Mouse (Mus musculus): ENCODE data around the gene Pop7. TPM values are rescaled to one million over a fixed set of nuclear protein-coding genes. Genes with fewer than 3 reads are reported as not detected.

The Pop7 gene
- polyA plus RNA-seq, 1 experiment from 2014 or later = 65.4 TPM

DNA sequence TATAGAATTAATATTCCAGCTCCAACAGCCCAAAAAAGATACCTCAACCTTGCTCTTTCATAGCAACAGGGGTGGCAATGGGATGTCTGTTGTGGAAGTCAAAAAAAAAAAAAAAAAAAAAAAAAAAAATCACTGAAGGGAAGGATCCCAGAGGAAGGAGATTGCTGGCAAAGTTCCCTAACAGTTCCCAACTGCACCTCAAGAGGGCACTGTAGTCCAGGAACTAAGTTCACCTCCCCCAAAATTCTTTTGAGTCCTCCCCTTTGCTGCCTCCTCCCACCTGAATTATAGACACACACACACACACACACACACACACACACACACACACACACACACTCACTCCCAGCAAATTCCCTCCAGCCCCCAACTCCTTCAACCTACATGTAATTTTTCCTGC is 21.2 kb downstream of the Pop7 start:
- H3K27ac ChIP-seq = no peak overlapping the region
- no peak overlapping the region for H3K4me2 ChIP-seq (replicated peaks)
- peaks cover 12% of the 10 kb centered on the region for H3K4me1 ChIP-seq
- no peak for ATAC-seq (ENCODE audit: low FRiP score, low read depth)
- no peaks in the 10 kb centered on the region for H3K36me3 ChIP-seq
- peaks cover 4% of the 10 kb centered on the region; the same call in 1 of the 2 replicates for H3K27me3 ChIP-seq (replicated peaks)
- H3K9ac ChIP-seq = no peak overlapping the region
- no peaks in the 10 kb centered on the region for H3K9me3 ChIP-seq
- H3K4me3 ChIP-seq = no peak overlapping the region

DNA sequence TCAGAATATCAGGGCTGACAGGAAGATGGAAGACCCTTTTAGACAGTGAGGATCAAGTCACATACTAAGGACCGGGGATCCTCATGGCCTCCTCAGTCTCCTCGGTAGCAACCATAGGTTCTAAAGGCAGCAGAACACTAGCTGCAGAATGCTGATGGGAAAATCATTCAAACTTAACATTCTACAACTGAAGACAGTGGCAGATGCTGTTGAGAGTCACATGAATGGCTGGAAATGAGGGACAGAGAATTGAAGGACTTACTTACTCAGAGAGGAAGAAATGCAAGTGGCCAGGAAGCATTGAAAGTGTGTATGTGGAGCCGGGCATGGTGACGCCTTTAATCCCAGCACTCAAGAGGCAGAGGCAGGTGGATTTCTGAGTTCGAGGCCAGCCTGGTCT is 25.4 kb downstream of the Pop7 start, which contains the start of gene Zan:
Zan (minus strand) TSS at position 101 of the 400 bp plus-strand sequence.
- no peak within 1 kb of the TSS for H3K9ac ChIP-seq
- no peak within 1 kb of the TSS for H3K4me3 ChIP-seq
- no peak within 1 kb of the TSS for H3K27ac ChIP-seq
- no peaks in the 10 kb centered on the region for H3K9me3 ChIP-seq
- no peaks in the 10 kb centered on the region for H3K4me1 ChIP-seq
- no peaks in the 10 kb centered on the region for H3K36me3 ChIP-seq
- WGBS = 88% methylated on average over 5 of the region's 5 CpGs
- no peak for ATAC-seq (ENCODE audit: low FRiP score, low read depth)
- no peak within 1 kb of the TSS for H3K4me2 ChIP-seq (replicated peaks)
- no peaks in the 10 kb centered on the region for H3K27me3 ChIP-seq (replicated peaks)

DNA sequence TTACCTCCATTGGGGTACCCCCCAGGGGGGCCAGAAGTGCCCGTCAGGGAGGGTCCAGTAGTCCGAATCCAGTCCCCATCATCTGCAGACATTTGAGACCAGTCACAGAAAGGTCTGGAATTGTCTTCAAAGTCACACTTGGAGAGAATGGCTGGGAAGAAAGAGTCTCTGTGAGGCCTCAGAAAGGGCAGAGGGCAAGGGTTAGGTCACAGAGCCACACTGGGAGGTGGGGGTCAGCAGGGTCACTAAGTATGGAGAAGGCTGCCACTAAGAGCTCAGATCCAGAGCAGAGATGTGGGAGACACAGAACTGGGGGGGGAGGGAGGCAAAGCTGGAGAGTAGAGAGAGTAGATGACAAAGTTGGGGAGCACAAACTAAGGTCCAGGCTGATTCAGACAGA is 28.0 kb downstream of the Pop7 start:
- H3K36me3 ChIP-seq = no peaks in the 10 kb centered on the region
- H3K9ac ChIP-seq = no peak overlapping the region
- H3K9me3 ChIP-seq = no peaks in the 10 kb centered on the region
- H3K4me1 ChIP-seq = no peaks in the 10 kb centered on the region
- no peak for ATAC-seq (ENCODE audit: low FRiP score, low read depth)
- no peak overlapping the region for H3K4me3 ChIP-seq
- 21% methylated on average over 2 of the region's 2 CpGs for WGBS
- no peak overlapping the region for H3K27ac ChIP-seq
- H3K4me2 ChIP-seq (replicated peaks) = no peak overlapping the region
- no peaks in the 10 kb centered on the region for H3K27me3 ChIP-seq (replicated peaks)

DNA sequence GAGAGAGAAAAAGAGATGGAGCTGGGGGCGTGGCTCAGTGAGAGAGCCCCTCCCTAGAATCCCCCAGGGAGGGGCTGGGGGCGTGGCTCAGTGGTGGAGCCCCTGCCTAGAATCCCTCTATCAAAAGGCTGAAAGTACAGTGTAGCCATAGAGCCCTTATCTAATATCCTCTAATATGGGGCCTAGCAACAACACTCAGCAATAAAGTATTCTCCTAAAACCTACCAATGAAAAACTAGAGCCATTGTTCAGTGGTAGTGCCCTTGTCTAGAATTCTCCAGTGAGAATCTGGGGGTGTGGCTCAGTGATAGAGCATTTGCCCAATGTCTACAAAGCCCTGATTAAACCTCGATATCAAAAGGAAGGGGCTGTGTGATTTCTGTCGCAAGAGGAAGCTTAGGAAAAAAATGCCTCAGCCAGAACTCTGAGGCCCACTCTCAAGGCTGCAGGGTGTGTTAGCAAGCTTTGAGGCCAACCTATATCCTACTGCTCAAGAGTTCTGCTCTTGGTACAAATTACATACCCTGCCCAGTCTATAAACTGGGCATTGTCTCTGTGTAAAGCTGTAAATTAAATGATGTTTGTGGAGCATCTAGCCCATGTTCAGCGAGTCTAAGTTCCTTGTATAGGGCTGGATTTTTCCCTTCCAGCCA is 29.9 kb downstream of the Pop7 start:
- Histone ChIP-seq H3K27ac (no peak overlapping the region), H3K9ac (no peak overlapping the region), H3K9me3 (no peaks in the 10 kb centered on the region), H3K27me3 (replicated peaks) (no peaks in the 10 kb centered on the region), H3K4me3 (no peak overlapping the region), H3K36me3 (no peaks in the 10 kb centered on the region), H3K4me1 (no peaks in the 10 kb centered on the region), H3K4me2 (replicated peaks) (no peak overlapping the region)
- ATAC-seq (ENCODE audit: low FRiP score, low read depth) = no peak
- 71% methylated on average over 5 of the region's 5 CpGs for WGBS

DNA sequence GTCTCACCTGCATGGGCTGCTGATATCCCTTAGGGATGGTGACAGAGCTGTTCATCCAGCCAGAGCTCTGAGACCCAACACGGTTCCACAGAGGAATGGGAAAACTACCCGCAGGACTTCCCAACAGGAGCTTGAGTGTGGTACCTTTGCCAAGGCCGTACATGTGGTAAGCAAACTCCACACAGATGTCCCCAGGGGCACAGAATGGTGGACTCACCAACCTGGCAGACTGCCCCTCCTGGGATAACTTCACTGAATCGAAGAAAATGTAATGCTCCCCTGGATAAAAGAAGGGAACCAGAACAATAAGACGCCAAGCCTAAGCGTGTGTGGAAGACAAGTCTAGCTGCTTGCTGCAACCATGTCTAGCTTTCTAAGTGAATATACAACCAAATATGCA is 35.4 kb downstream of the Pop7 start:
- H3K9ac ChIP-seq = no peak overlapping the region
- H3K27ac ChIP-seq = no peak overlapping the region
- H3K4me3 ChIP-seq = no peak overlapping the region
- no peaks in the 10 kb centered on the region for H3K4me1 ChIP-seq
- WGBS = 92% methylated on average over 6 of the region's 6 CpGs
- no peak for ATAC-seq (ENCODE audit: low FRiP score, low read depth)
- no peak overlapping the region for H3K4me2 ChIP-seq (replicated peaks)
- H3K36me3 ChIP-seq = no peaks in the 10 kb centered on the region
- 0 out of 2 replicates have a peak, but pooled peaks cover 3% of the 10 kb centered on the region for H3K9me3 ChIP-seq
- no peaks in the 10 kb centered on the region for H3K27me3 ChIP-seq (replicated peaks)

DNA sequence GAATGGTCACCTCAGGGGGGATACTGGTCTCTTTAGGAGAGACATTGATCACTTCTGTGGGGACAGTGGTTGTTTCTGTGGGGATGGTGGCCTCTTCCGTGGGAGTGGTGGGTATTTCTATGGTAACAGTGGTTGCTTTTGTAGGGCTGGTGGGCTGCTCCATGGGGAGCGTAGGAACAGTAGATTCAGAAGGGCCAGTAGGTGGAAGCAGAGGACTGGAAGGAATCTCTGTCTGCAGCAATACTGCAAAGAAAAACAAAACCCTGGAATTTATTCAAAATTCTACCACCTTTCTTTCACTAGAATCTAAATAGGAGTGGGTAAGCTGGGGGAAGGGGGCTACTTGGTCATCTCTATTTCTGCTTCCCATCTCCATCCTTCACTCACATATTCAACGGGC is 37.3 kb downstream of the Pop7 start:
- Histone ChIP-seq H3K9me3 (0 out of 2 replicates have a peak, but pooled peaks cover 3% of the 10 kb centered on the region), H3K9ac (no peak overlapping the region), H3K4me1 (no peaks in the 10 kb centered on the region), H3K27ac (no peak overlapping the region), H3K27me3 (replicated peaks) (no peaks in the 10 kb centered on the region), H3K36me3 (no peaks in the 10 kb centered on the region), H3K4me2 (replicated peaks) (no peak overlapping the region), H3K4me3 (no peak overlapping the region)
- ATAC-seq (ENCODE audit: low FRiP score, low read depth) = no peak
- WGBS = 61% methylated on average over 3 of the region's 3 CpGs

DNA sequence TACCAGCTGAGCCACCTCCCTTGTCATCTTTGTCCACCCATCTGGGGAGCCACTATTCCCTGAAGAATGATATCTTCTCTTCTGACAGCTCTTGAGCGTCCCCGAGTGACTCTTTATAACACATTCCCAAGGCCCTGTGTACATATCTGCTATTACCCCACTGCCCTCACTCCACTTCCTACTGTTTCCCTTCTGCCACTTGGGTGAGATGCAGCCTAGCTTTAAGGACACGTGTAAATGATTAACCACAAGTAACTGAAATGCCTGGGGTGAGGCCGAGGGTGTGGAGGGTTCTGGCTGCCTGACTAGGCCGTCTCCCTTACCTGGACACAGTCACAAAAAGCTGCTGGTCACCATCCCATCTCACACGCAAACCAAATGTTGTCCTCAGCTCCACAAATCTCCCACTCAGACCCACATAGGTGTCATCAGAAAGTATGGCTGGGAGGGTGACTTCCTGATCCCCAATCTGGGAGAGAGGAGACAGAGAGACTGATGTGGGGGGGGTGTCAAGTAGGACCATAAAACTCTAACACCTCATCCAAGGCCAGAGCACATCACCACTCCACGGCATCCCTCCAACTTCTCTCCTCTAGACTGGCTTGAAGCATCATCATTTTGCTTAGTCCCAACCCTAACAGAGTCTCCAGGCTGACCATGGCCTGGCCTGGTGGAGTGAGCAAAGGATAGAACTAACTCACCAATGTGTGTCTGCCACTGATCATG is 46.3 kb downstream of the Pop7 start:
- no peak overlapping the region for H3K9ac ChIP-seq
- H3K27me3 ChIP-seq (replicated peaks) = no peaks in the 10 kb centered on the region
- H3K9me3 ChIP-seq = no peaks in the 10 kb centered on the region
- H3K4me2 ChIP-seq (replicated peaks) = no peak overlapping the region
- H3K4me3 ChIP-seq = no peak overlapping the region
- 50% methylated on average over 7 of the region's 7 CpGs for WGBS
- no peak for ATAC-seq (ENCODE audit: low FRiP score, low read depth)
- no peaks in the 10 kb centered on the region for H3K4me1 ChIP-seq
- H3K36me3 ChIP-seq = no peaks in the 10 kb centered on the region
- no peak overlapping the region for H3K27ac ChIP-seq

DNA sequence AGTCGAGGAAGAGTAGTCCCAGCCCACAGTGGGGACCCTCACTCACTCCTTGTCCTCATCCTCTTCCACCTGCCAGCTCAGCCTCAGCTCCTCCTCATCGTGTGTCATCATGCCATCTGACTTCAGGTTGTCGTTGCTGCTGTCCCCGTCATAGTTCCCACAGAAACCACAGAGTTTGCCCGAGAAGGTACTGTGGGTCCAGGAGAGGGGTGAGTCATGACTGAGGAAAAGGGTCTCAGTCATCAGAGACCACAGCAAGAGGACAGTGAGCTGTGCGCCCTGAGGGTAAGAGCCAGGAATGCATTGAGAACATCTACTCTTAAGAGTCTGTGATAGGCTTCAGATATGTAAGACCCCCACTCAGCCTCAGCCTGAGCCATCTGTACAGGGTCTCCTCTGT is 47.1 kb downstream of the Pop7 start:
- Histone ChIP-seq H3K9ac (no peak overlapping the region), H3K9me3 (no peaks in the 10 kb centered on the region), H3K4me2 (replicated peaks) (no peak overlapping the region), H3K36me3 (no peaks in the 10 kb centered on the region), H3K27ac (no peak overlapping the region), H3K4me1 (no peaks in the 10 kb centered on the region), H3K4me3 (no peak overlapping the region), H3K27me3 (replicated peaks) (no peaks in the 10 kb centered on the region)
- WGBS = 86% methylated on average over 6 of the region's 6 CpGs
- no peak for ATAC-seq (ENCODE audit: low FRiP score, low read depth)

Small RNA genes within 50 kb of the gene (microRNA-seq; reads per million reads assigned to microRNA genes)
- gene Mir6418 = not detected

Other genes starting within 250 kb of the Pop7 start
- gene Ache, start 215.0 kb downstream of the Pop7 start, polyA plus RNA-seq (2016; fragmentation: Nextera tagmentation; extraction: Ambion mirVana) = 20.6 and 23.5 TPM in 2 replicates
- 11.4 and 11.6 TPM in 2 replicates for gene Ufsp1, start 207.9 kb downstream of the Pop7 start, polyA plus RNA-seq (2016; fragmentation: Nextera tagmentation; extraction: Ambion mirVana)
- 155 and 167 TPM in 2 replicates for gene Srrt, start 194.8 kb downstream of the Pop7 start, polyA plus RNA-seq (2016; fragmentation: Nextera tagmentation; extraction: Ambion mirVana)
- gene Trip6, start 188.1 kb downstream of the Pop7 start, polyA plus RNA-seq (2016; fragmentation: Nextera tagmentation; extraction: Ambion mirVana) = 31.7 and 36.2 TPM in 2 replicates
- gene Slc12a9, start 168.9 kb downstream of the Pop7 start, polyA plus RNA-seq (2016; fragmentation: Nextera tagmentation; extraction: Ambion mirVana) = 24.4 and 25.1 TPM in 2 replicates
- gene Ephb4, start 152.4 kb downstream of the Pop7 start, polyA plus RNA-seq (2016; fragmentation: Nextera tagmentation; extraction: Ambion mirVana) = 25.6 and 28.1 TPM in 2 replicates
- gene Zan, start 25.5 kb downstream of the Pop7 start, polyA plus RNA-seq (2016; fragmentation: Nextera tagmentation; extraction: Ambion mirVana) = 0.04 and 0.09 TPM in 2 replicates
- 17.6 and 19.4 TPM in 2 replicates for gene Gigyf1, start 16.0 kb upstream of the Pop7 start, polyA plus RNA-seq (2016; fragmentation: Nextera tagmentation; extraction: Ambion mirVana)
- not detected in 2 replicates for gene Epo, start 30.7 kb upstream of the Pop7 start, polyA plus RNA-seq (2016; fragmentation: Nextera tagmentation; extraction: Ambion mirVana)
- gene Gnb2, start 31.0 kb upstream of the Pop7 start, polyA plus RNA-seq (2016; fragmentation: Nextera tagmentation; extraction: Ambion mirVana) = 468 and 494 TPM in 2 replicates
- 109 and 118 TPM in 2 replicates for gene Actl6b, start 51.0 kb upstream of the Pop7 start, polyA plus RNA-seq (2016; fragmentation: Nextera tagmentation; extraction: Ambion mirVana)
- gene Tfr2, start 67.3 kb upstream of the Pop7 start, polyA plus RNA-seq (2016; fragmentation: Nextera tagmentation; extraction: Ambion mirVana) = 1.8 TPM in 2 replicates
- 36.8 and 42.1 TPM in 2 replicates for gene Mospd3, start 98.5 kb upstream of the Pop7 start, polyA plus RNA-seq (2016; fragmentation: Nextera tagmentation; extraction: Ambion mirVana)
- 51.8 and 52.0 TPM in 2 replicates for gene Pcolce, start 111.3 kb upstream of the Pop7 start, polyA plus RNA-seq (2016; fragmentation: Nextera tagmentation; extraction: Ambion mirVana)
- gene Fbxo24, start 126.5 kb upstream of the Pop7 start, polyA plus RNA-seq (2016; fragmentation: Nextera tagmentation; extraction: Ambion mirVana) = 0.11 and 0.39 TPM in 2 replicates
- gene Lrch4, start 126.6 kb upstream of the Pop7 start, polyA plus RNA-seq (2016; fragmentation: Nextera tagmentation; extraction: Ambion mirVana) = 29.4 and 32.5 TPM in 2 replicates
- 8.9 and 9.4 TPM in 2 replicates for gene Gm20605, start 126.7 kb upstream of the Pop7 start, polyA plus RNA-seq (2016; fragmentation: Nextera tagmentation; extraction: Ambion mirVana)
- 7.6 and 9.5 TPM in 2 replicates for gene Sap25, start 138.8 kb upstream of the Pop7 start, polyA plus RNA-seq (2016; fragmentation: Nextera tagmentation; extraction: Ambion mirVana)
- gene Irs3, start 143.2 kb upstream of the Pop7 start, polyA plus RNA-seq (2016; fragmentation: Nextera tagmentation; extraction: Ambion mirVana) = 0.19 and 0.29 TPM in 2 replicates
- 20.8 and 22.2 TPM in 2 replicates for gene Agfg2, start 182.2 kb upstream of the Pop7 start, polyA plus RNA-seq (2016; fragmentation: Nextera tagmentation; extraction: Ambion mirVana)
- 16.4 and 21.8 TPM in 2 replicates for gene Nyap1, start 239.1 kb upstream of the Pop7 start, polyA plus RNA-seq (2016; fragmentation: Nextera tagmentation; extraction: Ambion mirVana)
- 68.4 and 68.7 TPM in 2 replicates for gene Tsc22d4, start 243.2 kb upstream of the Pop7 start, polyA plus RNA-seq (2016; fragmentation: Nextera tagmentation; extraction: Ambion mirVana)

All from neural tube, embryonic 12.5 days (tissue).